Mouse (Mus musculus) forebrain, postnatal 0 days (tissue): Measurements from ENCODE around the gene Cyp17a1. TPM values are rescaled to one million over a fixed set of nuclear protein-coding genes. Genes with fewer than 3 reads are reported as not detected.
A peak's percentile ranks its signal among the peaks of the same experiment; 100 is the strongest.

Source experiments
- ATAC-seq: fragments of 200-750 bp; cut with Nextera tagmentation; 2 replicates; pipeline ENCODE4 v1.8.0; 2017; ENCODE audit warnings: mild to moderate bottlenecking, moderate library complexity
- DNase-seq: peaks from one replicate; pipeline ENCODE4 v3.0.0-alpha.2; 2015
- H3K27ac ChIP-seq: fragments of 300-500 bp; sonication (generic); 2 replicates; pipeline ENCODE4 v1.5.1; 2014; ENCODE audit warnings: low read depth, mild to moderate bottlenecking, antibody characterized with exemption, low read length, moderate library complexity, mixed read lengths
- H3K27me3 ChIP-seq: fragments of 300-500 bp; sonication (generic); 2 replicates; pipeline ENCODE4 v1.6.1; 2014; ENCODE audit warnings: mild to moderate bottlenecking, low read length, mixed read lengths; ENCODE audit not compliant: insufficient read depth
- H3K36me3 ChIP-seq: fragments of 300-500 bp; sonication (generic); 2 replicates; pipeline ENCODE4 v1.6.1; 2014; ENCODE audit warnings: mild to moderate bottlenecking, moderate library complexity; ENCODE audit not compliant: insufficient read depth
- H3K4me1 ChIP-seq: fragments of 300-500 bp; sonication (generic); 2 replicates; pipeline ENCODE4 v1.6.1; 2014; ENCODE audit warnings: antibody characterized with exemption; ENCODE audit not compliant: insufficient read depth
- H3K4me2 ChIP-seq: fragments of 300-500 bp; sonication (generic); 2 replicates; pipeline ENCODE4 v1.6.1; 2014; ENCODE audit warnings: low read depth, mild to moderate bottlenecking, moderate library complexity
- H3K4me3 ChIP-seq: fragments of 300-500 bp; sonication (generic); 2 replicates; pipeline ENCODE4 v1.5.1; 2014; ENCODE audit warnings: low read depth, low read length, mixed read lengths
- H3K9ac ChIP-seq: fragments of 300-500 bp; sonication (generic); 2 replicates; pipeline ENCODE4 v1.6.1; 2014; ENCODE audit warnings: mild to moderate bottlenecking
- H3K9me3 ChIP-seq: fragments of 300-500 bp; sonication (generic); 2 replicates; pipeline ENCODE4 v1.6.1; 2016; ENCODE audit warnings: low read length
- CTCF ChIP-seq: sonication (generic); IDR thresholded peaks from 2 replicates; pipeline ENCODE4 v1.5.1; 2016; ENCODE audit warnings: antibody characterized with exemption, control low read depth, low read depth
- WGBS: fragments of 180-500 bp; shearing (Covaris S2); extraction: QIAGEN DNeasy Blood & Tissue Kit; methylation state at CpG from one replicate; pipeline ENCODE4 v1.1.7; 2014; 5-methylcytosine and 5-hydroxymethylcytosine counted together
- polyA plus RNA-seq: library from polyadenylated mRNA; unstranded; fragments of >200 nt; fragmentation: Nextera tagmentation; extraction: Ambion mirVana; gene quantifications from 2 replicates; pipeline ENCODE4 v1.2.1, GENCODE M21; 2015
- total RNA-seq: library from RNA; depleted of rRNA; stranded (reverse); fragments of >200 nt; gene quantifications from 2 replicates; pipeline ENCODE4 v1.2.3, GENCODE M21; 2014

Cyp17a1 gene
- total and polyA plus RNA-seq, 2 experiments from 2014 or later: not detected

DNA sequence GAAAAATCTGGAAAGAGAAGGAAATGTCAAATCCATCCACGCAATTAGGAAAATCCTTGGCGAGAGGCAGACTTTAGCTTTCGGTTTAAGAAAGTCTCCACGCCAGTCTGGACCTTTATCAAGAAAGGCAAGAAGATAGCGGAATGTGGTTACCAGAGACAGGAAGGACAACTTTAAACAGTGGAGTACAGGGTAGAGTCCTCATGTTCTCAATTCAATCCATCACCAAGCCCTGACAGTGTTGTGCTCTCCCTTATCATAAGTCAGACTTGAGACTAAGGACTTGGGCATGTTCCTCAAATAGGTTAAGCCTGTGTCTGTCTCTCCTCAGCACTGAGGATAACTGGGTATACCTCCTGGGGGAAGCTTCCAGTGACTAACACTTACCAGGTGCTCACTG is 3.2 kb downstream of the Cyp17a1 start:
- Histone ChIP-seq H3K27me3 (no peaks in the 10 kb centered on the region), H3K4me3 (no peak overlapping the region), H3K4me1 (peaks cover 7% of the 10 kb centered on the region; the same call in 1 of the 2 replicates), H3K9ac (no peak overlapping the region), H3K36me3 (no peaks in the 10 kb centered on the region), H3K27ac (no peak overlapping the region), H3K9me3 (no peaks in the 10 kb centered on the region), H3K4me2 (no peak overlapping the region)
- DNase-seq: no peak
- no peak for TF ChIP-seq CTCF
- 86% methylated on average over 5 of the region's 5 CpGs for WGBS
- no peak for ATAC-seq

DNA sequence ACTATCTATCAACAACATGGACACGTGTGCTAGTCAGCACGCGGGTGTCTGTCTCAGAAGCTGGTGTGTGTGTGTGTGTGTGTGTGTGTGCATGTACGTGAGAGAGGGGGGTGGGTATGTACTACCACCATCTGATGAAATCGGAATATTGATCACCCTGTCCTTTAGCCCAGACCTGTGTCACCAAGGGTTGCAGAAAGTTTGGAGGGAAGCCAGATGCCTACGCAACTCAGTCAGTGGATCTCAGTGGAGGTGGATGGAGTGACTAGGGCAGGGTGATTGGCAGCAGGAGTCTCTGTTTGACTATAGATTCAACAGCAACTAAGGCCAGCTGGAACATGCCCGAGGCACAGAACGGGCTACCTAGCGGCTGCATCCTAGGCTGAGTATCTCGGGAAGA is 4.7 kb downstream of the Cyp17a1 start:
- no peak for ATAC-seq
- H3K36me3 ChIP-seq: no peaks in the 10 kb centered on the region
- no peaks in the 10 kb centered on the region for H3K9me3 ChIP-seq
- WGBS: 86% methylated on average over 10 of the region's 10 CpGs
- no peak overlapping the region for H3K4me2 ChIP-seq
- no peak for TF ChIP-seq CTCF
- H3K4me1 ChIP-seq: peaks cover 7% of the 10 kb centered on the region; the same call in 1 of the 2 replicates
- no peaks in the 10 kb centered on the region for H3K27me3 ChIP-seq
- H3K4me3 ChIP-seq: no peak overlapping the region
- no peak overlapping the region for H3K9ac ChIP-seq
- DNase-seq: no peak
- H3K27ac ChIP-seq: no peak overlapping the region

DNA sequence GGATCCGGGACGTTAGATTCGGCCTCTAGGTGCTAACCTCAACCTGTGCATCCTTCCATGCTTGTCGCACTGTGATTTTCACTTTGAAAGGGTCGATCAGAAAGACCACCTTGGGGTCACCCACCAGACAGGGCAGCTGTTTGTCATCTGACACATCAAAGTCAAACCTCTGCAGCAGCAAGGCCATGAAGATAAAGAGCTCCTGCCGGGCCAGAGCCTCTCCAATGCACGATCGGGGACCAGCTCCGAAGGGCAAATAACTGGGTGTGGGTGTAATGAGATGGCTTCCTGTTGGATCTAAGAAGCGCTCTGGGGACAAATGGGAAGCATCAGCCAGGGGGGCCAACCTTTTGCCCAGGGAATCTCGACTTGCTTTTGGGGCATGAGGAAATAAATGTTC is 5.7 kb downstream of the Cyp17a1 start:
- no peak for DNase-seq
- Histone ChIP-seq H3K9ac (no peak overlapping the region), H3K4me1 (peaks cover 7% of the 10 kb centered on the region; the same call in 1 of the 2 replicates), H3K4me2 (no peak overlapping the region), H3K27me3 (no peaks in the 10 kb centered on the region), H3K4me3 (no peak overlapping the region), H3K27ac (no peak overlapping the region), H3K9me3 (no peaks in the 10 kb centered on the region), H3K36me3 (no peaks in the 10 kb centered on the region)
- ATAC-seq: no peak
- 74% methylated on average over 11 of the region's 11 CpGs for WGBS
- TF ChIP-seq CTCF: no peak

DNA sequence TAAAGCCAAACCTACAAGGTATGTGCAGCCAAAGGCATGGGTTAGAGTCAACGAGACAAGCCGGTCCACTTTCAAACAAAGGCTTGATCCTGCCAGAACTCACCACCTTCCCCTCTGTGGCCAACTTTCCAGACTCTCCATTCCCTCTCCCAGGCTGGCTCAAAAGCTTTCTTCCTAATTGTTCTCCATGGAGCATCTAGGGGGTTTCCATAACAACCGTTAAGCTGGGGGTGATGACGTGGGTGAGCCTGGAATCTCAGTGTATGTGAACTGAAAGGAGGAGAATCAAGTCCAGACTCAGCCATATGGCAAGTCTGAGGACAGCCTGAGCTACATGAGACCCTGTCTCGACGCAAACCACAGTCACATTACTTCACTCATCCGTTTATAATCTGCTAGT is 7.5 kb downstream of the Cyp17a1 start:
- Histone ChIP-seq H3K27ac (no peak overlapping the region), H3K27me3 (no peaks in the 10 kb centered on the region), H3K9ac (no peak overlapping the region), H3K4me3 (no peak overlapping the region), H3K4me1 (peaks cover 7% of the 10 kb centered on the region; the same call in 1 of the 2 replicates), H3K4me2 (no peak overlapping the region), H3K9me3 (no peaks in the 10 kb centered on the region), H3K36me3 (no peaks in the 10 kb centered on the region)
- no peak for TF ChIP-seq CTCF
- ATAC-seq (peak; percentile 65), DNase-seq (peak; percentile 49)
- WGBS: 35% methylated on average over 7 of the region's 7 CpGs

DNA sequence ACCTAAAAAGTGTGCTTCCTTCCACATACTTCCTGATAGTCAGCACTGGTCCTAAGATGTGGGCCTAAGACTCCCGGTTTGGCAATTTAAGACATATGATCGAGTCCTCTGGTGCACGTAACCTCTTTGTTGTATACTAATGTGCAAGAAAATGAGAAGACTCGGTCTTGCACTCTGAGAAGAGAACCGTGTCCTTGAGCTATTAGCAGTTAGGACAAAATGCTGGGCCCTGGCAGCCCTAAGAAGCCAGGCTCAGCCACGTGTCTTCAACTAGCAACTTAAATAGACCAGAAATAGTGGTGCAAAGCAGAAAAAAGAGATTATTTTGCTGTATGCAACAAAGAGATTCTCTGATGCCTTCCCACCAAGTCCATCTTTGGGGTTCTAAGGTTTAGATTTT is 10.2 kb downstream of the Cyp17a1 start:
- Histone ChIP-seq H3K9me3 (no peaks in the 10 kb centered on the region), H3K36me3 (no peaks in the 10 kb centered on the region), H3K4me1 (peaks cover 7% of the 10 kb centered on the region; the same call in 1 of the 2 replicates), H3K27me3 (no peaks in the 10 kb centered on the region), H3K9ac (no peak overlapping the region), H3K27ac (no peak overlapping the region), H3K4me2 (no peak overlapping the region), H3K4me3 (no peak overlapping the region)
- TF ChIP-seq CTCF: no peak
- DNase-seq: no peak
- 82% methylated on average over 6 of the region's 6 CpGs for WGBS
- no peak for ATAC-seq

DNA sequence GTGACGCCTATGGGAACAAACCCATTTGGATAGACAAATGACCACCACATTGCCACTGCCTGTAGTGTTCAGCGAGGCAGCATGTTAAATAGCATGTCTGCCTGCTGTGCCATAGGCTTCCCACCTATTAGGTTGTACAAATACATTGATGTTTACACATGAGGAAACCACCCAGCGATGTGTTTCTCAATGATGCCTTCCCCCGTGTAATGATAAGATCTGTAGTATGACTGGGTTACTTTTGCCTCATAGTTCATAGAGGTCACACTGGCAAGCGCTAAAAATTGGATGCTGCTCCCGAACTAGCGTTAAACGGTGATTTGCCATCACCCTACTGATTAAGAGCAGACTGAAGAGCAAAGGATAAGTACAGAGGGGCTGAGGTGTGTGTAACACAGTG is 10.8 kb downstream of the Cyp17a1 start:
- Histone ChIP-seq H3K4me3 (no peak overlapping the region), H3K9ac (no peak overlapping the region), H3K4me1 (peaks cover 7% of the 10 kb centered on the region; the same call in 1 of the 2 replicates), H3K36me3 (no peaks in the 10 kb centered on the region), H3K9me3 (no peaks in the 10 kb centered on the region), H3K4me2 (no peak overlapping the region), H3K27me3 (no peaks in the 10 kb centered on the region), H3K27ac (no peak overlapping the region)
- no peak for DNase-seq
- ATAC-seq: no peak
- 88% methylated on average over 8 of the region's 8 CpGs for WGBS
- no peak for TF ChIP-seq CTCF

DNA sequence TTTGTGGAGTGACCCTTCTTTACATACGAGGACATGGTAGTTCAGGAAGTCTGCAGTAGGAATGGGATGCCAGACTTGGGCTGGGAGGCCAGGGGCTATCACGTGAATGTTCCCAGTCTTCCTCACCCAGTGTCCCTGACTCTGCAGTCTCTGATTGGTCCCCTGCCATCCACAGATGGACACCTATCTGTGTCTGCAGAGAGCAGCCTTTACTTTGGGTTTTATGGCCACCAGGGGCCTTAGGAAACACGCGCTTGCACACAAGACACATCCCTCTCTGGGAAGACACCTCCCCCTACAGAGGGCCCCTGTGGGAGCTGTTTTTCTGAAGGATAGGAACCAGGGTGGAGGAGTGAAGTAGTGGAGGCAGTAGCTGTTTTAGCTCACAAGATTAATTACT is 11.5 kb downstream of the Cyp17a1 start:
- 74% methylated on average over 4 of the region's 4 CpGs for WGBS
- TF ChIP-seq CTCF: no peak
- peaks cover 1% of the 10 kb centered on the region; the same call in 1 of the 2 replicates for H3K36me3 ChIP-seq
- DNase-seq: no peak
- H3K27ac ChIP-seq: no peak overlapping the region
- H3K4me1 ChIP-seq: peaks cover 7% of the 10 kb centered on the region; the same call in 1 of the 2 replicates
- H3K9me3 ChIP-seq: no peaks in the 10 kb centered on the region
- ATAC-seq: no peak
- H3K9ac ChIP-seq: no peak overlapping the region
- no peaks in the 10 kb centered on the region for H3K27me3 ChIP-seq
- H3K4me3 ChIP-seq: no peak overlapping the region
- H3K4me2 ChIP-seq: no peak overlapping the region
